Mouse (Mus musculus) CH12.LX (cell line): ENCODE results near the gene 2810408A11Rik. TPM values are rescaled to one million over a fixed set of nuclear protein-coding genes. Genes with fewer than 3 reads are reported as not detected.

Source experiments
- DNase-seq: peaks from one replicate; pipeline ENCODE4 v3.0.0-alpha.2; 2013; ENCODE audit errors: extremely low read depth
- H3K27ac ChIP-seq: 2 replicates; pipeline ENCODE4 v1.5.1; 2012; ENCODE audit warnings: low read depth, mild to moderate bottlenecking, control low read depth, moderate library complexity; ENCODE audit not compliant: insufficient read depth
- H3K27me3 ChIP-seq: replicated peaks from 2 replicates; pipeline ENCODE3; 2012; ENCODE audit warnings: inconsistent platforms
- H3K36me3 ChIP-seq, 2 experiments: replicated peaks in 1 of 2; 2 replicates each; pipeline versions ENCODE3 to v1.6.1; 2012; ENCODE audit warnings: inconsistent platforms in 1 of 2, low read length in 1 of 2, mild to moderate bottlenecking in 1 of 2, mixed read lengths in 1 of 2, moderate library complexity in 1 of 2; ENCODE audit not compliant: control insufficient read depth in 1 of 2, insufficient read depth in 1 of 2
- H3K4me1 ChIP-seq, 2 experiments: 2 replicates each; pipeline ENCODE4 v1.6.1; 2012; ENCODE audit warnings: inconsistent platforms in 1 of 2, moderate library complexity in 1 of 2; ENCODE audit not compliant: insufficient read depth in 2 of 2, control insufficient read depth in 1 of 2
- H3K4me2 ChIP-seq: 2 replicates; pipeline ENCODE4 v1.6.1; 2012; ENCODE audit warnings: low read depth, mild to moderate bottlenecking, control low read depth; ENCODE audit not compliant: poor library complexity, insufficient read depth, severe bottlenecking
- H3K4me3 ChIP-seq, 3 experiments: fragments of 150-350 bp in 1 of 3; sonication (generic) in 1 of 3; replicated peaks in 1 of 3; 2 replicates each; pipeline versions ENCODE3 to v1.5.1; 2011 to 2012; ENCODE audit warnings: low read depth in 2 of 3, low read length in 2 of 3, mild to moderate bottlenecking in 2 of 3, moderate library complexity in 2 of 3, control low read depth in 1 of 3, improper control_type of control experiment in 1 of 3, inconsistent platforms in 1 of 3, mixed read lengths in 1 of 3; ENCODE audit not compliant: poor library complexity in 1 of 3
- H3K79me2 ChIP-seq: replicated peaks from 2 replicates; pipeline ENCODE4 v1.6.1; 2012; ENCODE audit warnings: mild to moderate bottlenecking, moderate library complexity; ENCODE audit not compliant: control insufficient read depth, poor library complexity, insufficient read depth, severe bottlenecking; ENCODE audit errors: extremely low read depth
- H3K9ac ChIP-seq: 2 replicates; pipeline ENCODE4 v1.6.1; 2012; ENCODE audit warnings: low read depth, mild to moderate bottlenecking, control low read depth, moderate library complexity; ENCODE audit not compliant: insufficient read depth
- H3K9me3 ChIP-seq: replicated peaks from 2 replicates; pipeline ENCODE3; 2012; ENCODE audit warnings: low read length, inconsistent platforms, mixed read lengths
- BHLHE40 ChIP-seq: IDR thresholded peaks from 2 replicates; pipeline ENCODE4 v1.6.1; 2011; ENCODE audit warnings: mild to moderate bottlenecking, low read depth, low read length, improper control_type of control experiment
- CHD1 ChIP-seq: IDR thresholded peaks from 2 replicates; pipeline ENCODE4 v1.6.1; 2012; ENCODE audit warnings: low read depth, low read length, improper control_type of control experiment, inconsistent platforms
- CTCF ChIP-seq, 2 experiments: IDR thresholded peaks in 1 of 2; conservative IDR thresholded peaks in 1 of 2; 2 replicates each; pipeline ENCODE4 v1.5.1; 2011 to 2012; ENCODE audit warnings: low read depth in 2 of 2, low read length in 2 of 2, improper control_type of control experiment in 1 of 2, inconsistent platforms in 1 of 2, mild to moderate bottlenecking in 1 of 2, moderate library complexity in 1 of 2
- E2F4 ChIP-seq: IDR thresholded peaks from 2 replicates; pipeline ENCODE4 v1.6.1; 2011; ENCODE audit warnings: low read depth, low read length, improper control_type of control experiment; ENCODE audit not compliant: insufficient replicate concordance
- ELF1 ChIP-seq: IDR thresholded peaks from 2 replicates; pipeline ENCODE4 v1.6.1; 2014; ENCODE audit warnings: low read depth, mild to moderate bottlenecking, inconsistent platforms, low read length, improper control_type of control experiment
- EP300 ChIP-seq: IDR thresholded peaks from 2 replicates; pipeline ENCODE4 v1.6.1; 2011; ENCODE audit warnings: low read length, improper control_type of control experiment
- HCFC1 ChIP-seq: IDR thresholded peaks from 2 replicates; pipeline ENCODE4 v1.6.1; 2012; ENCODE audit warnings: low read depth, mild to moderate bottlenecking, inconsistent platforms, low read length, improper control_type of control experiment
- IRF4 ChIP-seq: IDR thresholded peaks from 2 replicates; pipeline ENCODE4 v1.6.1; 2014; ENCODE audit warnings: low read depth, mild to moderate bottlenecking, inconsistent platforms, low read length, improper control_type of control experiment
- JUND ChIP-seq: conservative IDR thresholded peaks from 2 replicates; pipeline ENCODE4 v1.6.1; 2011; ENCODE audit warnings: low read depth, low read length, improper control_type of control experiment
- KAT2A ChIP-seq: IDR thresholded peaks from 2 replicates; pipeline ENCODE4 v1.6.1; 2012; ENCODE audit warnings: low read length, improper control_type of control experiment, inconsistent platforms; ENCODE audit not compliant: insufficient replicate concordance
- MAFK ChIP-seq: IDR thresholded peaks from 2 replicates; pipeline ENCODE4 v1.6.1; 2011; ENCODE audit warnings: low read length, improper control_type of control experiment; ENCODE audit not compliant: insufficient replicate concordance
- MAX ChIP-seq: IDR thresholded peaks from 2 replicates; pipeline ENCODE4 v1.6.1; 2011; ENCODE audit warnings: low read length, improper control_type of control experiment
- MEF2A ChIP-seq: IDR thresholded peaks from 2 replicates; pipeline ENCODE4 v1.6.1; 2014; ENCODE audit warnings: low read depth, mild to moderate bottlenecking, inconsistent platforms, low read length, improper control_type of control experiment, borderline replicate concordance
- MXI1 ChIP-seq: IDR thresholded peaks from 2 replicates; pipeline ENCODE4 v1.6.1; 2011; ENCODE audit warnings: mild to moderate bottlenecking, low read depth, low read length, improper control_type of control experiment
- NELFE ChIP-seq: IDR thresholded peaks from 2 replicates; pipeline ENCODE4 v1.6.1; 2011; ENCODE audit warnings: low read depth, low read length, improper control_type of control experiment
- NRF1 ChIP-seq: IDR thresholded peaks from 2 replicates; pipeline ENCODE4 v1.6.1; 2014; ENCODE audit warnings: low read depth, mild to moderate bottlenecking, inconsistent platforms, low read length, improper control_type of control experiment, moderate library complexity
- PAX5 ChIP-seq: IDR thresholded peaks from 2 replicates; pipeline ENCODE4 v1.6.1; 2012; ENCODE audit warnings: low read length, inconsistent platforms, mixed read lengths
- RAD21 ChIP-seq: IDR thresholded peaks from 2 replicates; pipeline ENCODE4 v1.6.1; 2011; ENCODE audit warnings: low read depth, mild to moderate bottlenecking, low read length, improper control_type of control experiment, moderate library complexity
- SMC3 ChIP-seq: IDR thresholded peaks from 2 replicates; pipeline ENCODE4 v1.6.1; 2011; ENCODE audit warnings: low read depth, low read length, improper control_type of control experiment
- TBP ChIP-seq: conservative IDR thresholded peaks from 2 replicates; pipeline ENCODE4 v1.6.1; 2011; ENCODE audit warnings: low read depth, low read length, improper control_type of control experiment
- USF1 ChIP-seq: IDR thresholded peaks from 2 replicates; pipeline ENCODE4 v1.6.1; 2014; ENCODE audit warnings: low read depth, mild to moderate bottlenecking, inconsistent platforms, low read length, improper control_type of control experiment
- ZC3H11A ChIP-seq: IDR thresholded peaks from 2 replicates; pipeline ENCODE4 v1.6.1; 2012; ENCODE audit warnings: low read depth, mild to moderate bottlenecking, inconsistent platforms, low read length, improper control_type of control experiment
- ZKSCAN1 ChIP-seq: IDR thresholded peaks from 2 replicates; pipeline ENCODE4 v1.6.1; 2012; ENCODE audit warnings: low read depth, inconsistent platforms, low read length, improper control_type of control experiment, borderline replicate concordance
- ZNF384 ChIP-seq: IDR thresholded peaks from 2 replicates; pipeline ENCODE4 v1.6.1; 2012; ENCODE audit warnings: low read depth, low read length, improper control_type of control experiment, inconsistent platforms
- dilution Hi-C: fragments of 300-500 bp; cut with MboI; formaldehyde crosslinking; loops from 2 replicates; pipeline ENCODE4 v1.14.3; 2020; ENCODE audit warnings: low sequenced_read_pairs; ENCODE audit not compliant: extremely low pct_unique_long_range_greater_than_20kb, extremely low pct_ligation_motif_present
- in situ Hi-C: fragments of 300-500 bp; cut with MboI; formaldehyde crosslinking; loops from 3 replicates; pipeline ENCODE4 v1.14.3; 2019; ENCODE audit warnings: low sequenced_read_pairs, low pct_ligation_motif_present, low pct_unique_long_range_greater_than_20kb, mixed read lengths
- polyA plus RNA-seq: library from polyadenylated mRNA; unstranded; fragments of >175 nt; gene quantifications from 2 replicates; pipeline ENCODE4 v1.2.1, GENCODE M21; 2012; ENCODE audit warnings: low read depth; ENCODE audit not compliant: insufficient read length
- total RNA-seq, 2 experiments: library from RNA; depleted of rRNA; stranded (reverse); fragments of 300-350 nt in 1 of 2; fragments of >200 nt in 1 of 2; gene quantifications; 2 replicates each; pipeline ENCODE4 v1.2.3; 2012 to 2014

The 2810408A11Rik gene
- total and polyA plus RNA-seq, 3 experiments = 0.33 to 0.86 (median 0.59) TPM

DNA sequence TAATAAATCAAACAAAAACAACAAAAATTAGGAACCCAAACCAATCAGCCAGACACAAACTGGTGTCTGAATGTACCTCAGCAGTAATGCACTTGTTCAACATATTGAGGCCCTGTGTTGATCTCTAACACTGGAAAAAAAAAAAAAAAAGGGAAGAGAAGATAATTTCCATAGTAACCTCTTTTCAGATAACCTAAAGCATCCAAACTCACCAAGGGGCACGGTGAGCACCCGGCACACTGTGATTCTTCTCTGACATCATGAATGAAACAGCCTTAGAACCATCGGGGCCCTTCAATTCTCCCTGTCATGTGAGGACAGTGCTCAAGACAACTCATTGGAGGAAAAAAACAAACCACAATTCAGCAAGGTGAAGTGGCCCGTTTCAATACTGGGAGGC is 28.9 kb upstream of the 2810408A11Rik start:
- in situ Hi-C loops = no loop called here
- TF ChIP-seq ZC3H11A = no peak
- no peak for TF ChIP-seq USF1
- TF ChIP-seq ELF1 = no peak
- no peak for TF ChIP-seq TBP
- TF ChIP-seq ZKSCAN1 = no peak
- peak; percentile 71 for TF ChIP-seq ZNF384
- no peak for TF ChIP-seq CHD1
- no peak for TF ChIP-seq RAD21
- no peak for TF ChIP-seq MXI1
- TF ChIP-seq CTCF (conservative IDR thresholded peaks at IDR 0.05 in 1 of 2, IDR thresholded peaks at IDR 0.05 in 1 of 2; ENCODE audit: low read depth in 2 of 2, low read length in 2 of 2) = no peak
- TF ChIP-seq MAFK = no peak
- TF ChIP-seq IRF4 = no peak
- no peak; the same call in 1 of the 2 replicates for TF ChIP-seq MAX
- TF ChIP-seq SMC3 = no peak
- peak; percentile 42; the same call in 1 of the 2 replicates for TF ChIP-seq BHLHE40
- TF ChIP-seq NRF1 = 0 out of 2 replicates have a peak, but pooled peaks have one; percentile 9
- no peak for TF ChIP-seq E2F4
- TF ChIP-seq KAT2A = no peak
- TF ChIP-seq PAX5 = no peak
- no peak for TF ChIP-seq NELFE
- TF ChIP-seq JUND = no peak
- peak; percentile 24; the same call in 1 of the 2 replicates for TF ChIP-seq EP300
- TF ChIP-seq HCFC1 = no peak
- no peak for TF ChIP-seq MEF2A
- TF ChIP-seq, all 38 proteins: peak for 4

More for the DNA sequence above, 28.9 kb upstream of the 2810408A11Rik start:
- no peak for DNase-seq
- Histone ChIP-seq H3K79me2 (no peaks in the 10 kb centered on the region), H3K27ac (no peak overlapping the region), H3K27me3 (peaks cover 5% of the 10 kb centered on the region), H3K4me3 (no peak overlapping the region), H3K9me3 (no peaks in the 10 kb centered on the region), H3K36me3 (no peaks in the 10 kb centered on the region), H3K9ac (no peak overlapping the region), H3K4me1 (peaks cover 6 to 38% of the 10 kb centered on the region in 2 experiments; a peak in 3 of 4 replicates), H3K4me2 (no peak overlapping the region)
- dilution Hi-C loops = no loop called here
